Mouse (Mus musculus) urinary bladder, postnatal 14 days (tissue): ENCODE results near the gene Btbd35f1.
"Not testable (repeated sequence)": the region's sequence is repeated elsewhere in the genome, so short reads cannot be mapped to it uniquely, and the experiment has no call there.

Source experiments
- DNase-seq: peaks from one replicate; pipeline ENCODE4 v3.0.0; 2021; ENCODE audit warnings: low spot score

Btbd35f1 gene

DNA sequence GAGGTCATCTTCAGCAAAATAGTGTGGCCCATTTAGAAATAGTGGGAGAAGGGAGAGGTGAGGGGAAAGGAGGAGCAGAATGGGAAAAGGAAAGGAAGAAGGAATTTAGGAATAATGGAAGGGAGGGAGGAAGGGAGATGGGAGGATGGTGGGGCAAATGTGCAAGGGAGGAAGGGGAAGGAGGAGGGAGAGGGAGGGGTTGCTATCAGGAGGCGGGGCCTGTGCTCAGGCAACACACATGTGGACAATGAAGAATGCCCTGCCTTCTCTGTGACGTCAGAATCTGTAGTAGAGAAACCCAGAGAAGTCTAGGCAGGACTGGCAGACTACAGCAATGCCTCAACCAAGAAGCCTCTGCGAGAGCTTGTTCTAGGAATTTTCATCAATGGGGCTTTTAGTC lies at the start of gene Btbd35f1:
Gene Btbd35f1, plus strand, starts transcription at position 301 of the 400 bp plus-strand sequence.
- not testable (repeated sequence) for DNase-seq

- not testable (repeated sequence) for DNase-seq
These were observed 31.2 kb downstream of the Btbd35f1 start for GRCm38 (mm10) chrX:32590878-32591542.

- not testable (repeated sequence) for DNase-seq
These were observed 41.2 kb downstream of the Btbd35f1 start for GRCm38 (mm10) chrX:32601008-32601407.

- DNase-seq, result not testable (repeated sequence)
These were observed 41.6 kb downstream of the Btbd35f1 start for GRCm38 (mm10) chrX:32601425-32601824.
